Mouse (Mus musculus): ENCODE data around the gene Sh2d3c. TPM values are rescaled to one million over a fixed set of nuclear protein-coding genes. Genes with fewer than 3 reads are reported as not detected.

Gene Sh2d3c
- polyA plus RNA-seq, 1 experiment from 2014 or later, result 27.4 TPM

DNA sequence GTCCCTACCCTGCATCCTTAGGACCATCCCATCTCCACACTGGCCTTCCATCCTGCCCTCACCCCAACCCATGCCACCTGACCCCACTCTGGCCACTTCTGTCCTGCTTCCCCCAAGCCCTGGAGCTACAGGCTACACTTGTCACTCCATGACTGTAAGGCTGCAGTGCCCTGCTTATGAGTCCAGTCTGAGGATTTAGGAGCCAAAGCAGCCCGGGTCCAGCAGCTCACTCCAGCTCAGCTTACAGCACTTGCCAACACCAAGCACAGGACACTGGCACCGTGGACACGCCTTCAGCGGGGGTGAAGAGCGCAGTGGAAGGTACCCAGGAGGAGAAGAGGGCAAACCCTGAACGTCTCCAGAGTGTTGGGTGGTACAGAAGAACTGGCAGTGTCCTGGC lies 13.9 kb upstream of the Sh2d3c start:
- no peak for ATAC-seq (ENCODE audit: insufficient read depth, low FRiP score)
- Histone ChIP-seq H3K27me3 (ENCODE audit: control insufficient read depth, insufficient read depth, low read length) (no peaks in the 10 kb centered on the region), H3K4me2 (ENCODE audit: low read depth, low read length) (no peak overlapping the region), H3K27ac (ENCODE audit: low read length) (no peak overlapping the region), H3K9ac (ENCODE audit: low read length) (no peak overlapping the region), H3K4me3 (replicated peaks; ENCODE audit: low read length) (no peak overlapping the region), H3K36me3 (ENCODE audit: control insufficient read depth, insufficient read depth, low read length) (peaks cover 21% of the 10 kb centered on the region), H3K4me1 (ENCODE audit: control insufficient read depth, insufficient read depth, low read length) (peaks cover 9% of the 10 kb centered on the region), H3K9me3 (replicated peaks; ENCODE audit: control insufficient read depth, low read length) (no peaks in the 10 kb centered on the region)
- 92% methylated on average over 6 of the region's 6 CpGs for WGBS

- peaks cover 20% of the 10 kb centered on the region for H3K36me3 ChIP-seq (ENCODE audit: control insufficient read depth, insufficient read depth, low read length)
- no peak overlapping the region for H3K4me2 ChIP-seq (ENCODE audit: low read depth, low read length)
- no peak overlapping the region for H3K9ac ChIP-seq (ENCODE audit: low read length)
- WGBS, result 34% methylated on average over 3 of the region's 3 CpGs
- ATAC-seq (ENCODE audit: insufficient read depth, low FRiP score), result no peak
- H3K4me3 ChIP-seq (replicated peaks; ENCODE audit: low read length), result no peak overlapping the region
- no peaks in the 10 kb centered on the region for H3K27me3 ChIP-seq (ENCODE audit: control insufficient read depth, insufficient read depth, low read length)
- H3K9me3 ChIP-seq (replicated peaks; ENCODE audit: control insufficient read depth, low read length), result no peaks in the 10 kb centered on the region
- peaks cover 10% of the 10 kb centered on the region for H3K4me1 ChIP-seq (ENCODE audit: control insufficient read depth, insufficient read depth, low read length)
- H3K27ac ChIP-seq (ENCODE audit: low read length), result no peak overlapping the region
These were observed 12.2 kb upstream of the Sh2d3c start for GRCm38 (mm10) chr2:32708643-32709042.

DNA sequence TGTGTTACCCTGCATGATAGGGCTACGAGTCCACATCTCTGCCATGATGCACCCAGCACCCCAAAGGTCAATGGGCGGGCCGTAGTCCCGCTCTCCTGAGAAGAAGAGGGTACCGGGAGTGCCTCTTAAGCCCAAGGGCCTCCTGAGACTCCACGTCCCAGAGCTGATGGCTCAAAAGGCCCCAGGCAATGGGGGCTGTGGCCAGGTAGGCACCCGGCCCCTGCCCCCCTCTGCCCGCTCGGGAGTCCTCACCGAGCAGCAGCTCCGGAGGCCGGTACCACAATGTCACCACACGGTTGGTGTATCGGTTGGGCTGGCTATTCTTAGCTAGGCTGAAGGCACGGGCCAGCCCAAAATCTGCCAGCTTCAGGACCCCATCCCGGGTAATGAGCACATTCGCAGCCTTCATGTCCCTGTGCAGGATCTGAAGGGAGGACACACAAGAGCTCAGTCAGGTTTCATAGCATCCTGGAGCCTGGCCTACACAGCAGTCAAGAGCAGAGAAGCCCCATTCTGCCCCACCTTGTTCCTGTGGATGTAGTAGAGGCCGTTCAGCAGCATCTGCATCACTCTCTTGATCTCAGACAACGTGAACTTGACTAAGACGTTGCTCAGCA lies 11.2 kb upstream of the Sh2d3c start:
- H3K27ac ChIP-seq (ENCODE audit: low read length), result no peak overlapping the region
- no peak overlapping the region for H3K4me3 ChIP-seq (replicated peaks; ENCODE audit: low read length)
- H3K27me3 ChIP-seq (ENCODE audit: control insufficient read depth, insufficient read depth, low read length), result no peaks in the 10 kb centered on the region
- H3K4me2 ChIP-seq (ENCODE audit: low read depth, low read length), result no peak overlapping the region
- H3K9ac ChIP-seq (ENCODE audit: low read length), result no peak overlapping the region
- H3K36me3 ChIP-seq (ENCODE audit: control insufficient read depth, insufficient read depth, low read length), result peaks cover 18% of the 10 kb centered on the region
- ATAC-seq (ENCODE audit: insufficient read depth, low FRiP score), result no peak
- peaks cover 20% of the 10 kb centered on the region for H3K4me1 ChIP-seq (ENCODE audit: control insufficient read depth, insufficient read depth, low read length)
- H3K9me3 ChIP-seq (replicated peaks; ENCODE audit: control insufficient read depth, low read length), result no peaks in the 10 kb centered on the region
- WGBS, result 90% methylated on average over 20 of the region's 20 CpGs

DNA sequence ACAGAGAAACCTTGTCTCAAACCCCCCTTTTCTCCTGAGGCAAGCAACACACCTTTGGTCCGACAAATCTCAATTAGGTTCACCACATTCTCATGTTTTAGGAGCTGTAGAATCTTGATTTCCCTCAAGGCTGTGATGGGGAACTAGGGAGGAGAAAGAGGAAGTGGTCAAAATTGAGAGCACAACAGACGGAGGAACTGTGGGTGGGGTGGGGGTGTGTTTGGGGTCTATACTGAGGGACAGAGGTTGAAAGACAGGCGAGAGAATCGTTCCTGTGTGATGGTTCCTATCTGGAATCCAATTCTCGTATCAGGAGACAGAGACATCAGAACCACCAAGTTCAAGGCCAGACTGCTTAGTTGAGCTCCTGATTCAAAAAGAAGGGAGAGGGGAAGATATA lies 10.4 kb upstream of the Sh2d3c start:
- peaks cover 18% of the 10 kb centered on the region for H3K36me3 ChIP-seq (ENCODE audit: control insufficient read depth, insufficient read depth, low read length)
- no peak for ATAC-seq (ENCODE audit: insufficient read depth, low FRiP score)
- no peaks in the 10 kb centered on the region for H3K9me3 ChIP-seq (replicated peaks; ENCODE audit: control insufficient read depth, low read length)
- no peak overlapping the region for H3K27ac ChIP-seq (ENCODE audit: low read length)
- no peak overlapping the region for H3K4me3 ChIP-seq (replicated peaks; ENCODE audit: low read length)
- no peak overlapping the region for H3K4me2 ChIP-seq (ENCODE audit: low read depth, low read length)
- H3K27me3 ChIP-seq (ENCODE audit: control insufficient read depth, insufficient read depth, low read length), result no peaks in the 10 kb centered on the region
- H3K4me1 ChIP-seq (ENCODE audit: control insufficient read depth, insufficient read depth, low read length), result peaks cover 21% of the 10 kb centered on the region
- H3K9ac ChIP-seq (ENCODE audit: low read length), result no peak overlapping the region
- WGBS, result 83% methylated on average over 5 of the region's 5 CpGs

- peaks cover 11% of the 10 kb centered on the region for H3K36me3 ChIP-seq (ENCODE audit: control insufficient read depth, insufficient read depth, low read length)
- H3K4me1 ChIP-seq (ENCODE audit: control insufficient read depth, insufficient read depth, low read length), result peaks cover 21% of the 10 kb centered on the region
- H3K27me3 ChIP-seq (ENCODE audit: control insufficient read depth, insufficient read depth, low read length), result no peaks in the 10 kb centered on the region
- peak overlapping the region; percentile 94 for H3K4me3 ChIP-seq (replicated peaks; ENCODE audit: low read length)
- peak overlapping the region; percentile 82 for H3K4me2 ChIP-seq (ENCODE audit: low read depth, low read length)
- ATAC-seq (ENCODE audit: insufficient read depth, low FRiP score), result no peak
- peak overlapping the region; percentile 89 for H3K9ac ChIP-seq (ENCODE audit: low read length)
- H3K27ac ChIP-seq (ENCODE audit: low read length), result peak overlapping the region; percentile 97
- no peaks in the 10 kb centered on the region for H3K9me3 ChIP-seq (replicated peaks; ENCODE audit: control insufficient read depth, low read length)
- 23% methylated on average over 9 of the region's 9 CpGs for WGBS
These were observed 9.4 kb upstream of the Sh2d3c start for GRCm38 (mm10) chr2:32711301-32712056.

- WGBS, result under 1% methylated on average over 41 of the region's 41 CpGs
These were observed 8.7 kb upstream of the Sh2d3c start for GRCm38 (mm10) chr2:32712108-32712551.

DNA sequence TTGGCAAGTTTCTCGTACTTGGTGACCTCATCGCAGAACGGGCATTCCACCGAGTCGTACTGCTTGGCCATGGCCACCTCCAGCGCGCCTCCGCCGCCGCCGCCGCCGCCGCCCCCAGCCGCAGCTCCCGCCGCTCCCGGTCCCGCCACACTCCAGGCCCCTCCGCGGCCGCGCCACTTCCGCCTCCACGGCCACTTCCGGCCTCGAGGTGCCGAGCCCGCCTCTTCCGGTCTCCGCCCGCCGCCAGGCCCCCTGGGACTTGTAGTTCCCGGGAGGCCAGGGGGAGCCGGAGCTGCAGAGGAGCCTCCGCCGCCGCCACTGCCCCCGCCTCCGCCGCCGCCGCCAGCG lies 8.3 kb upstream of the Sh2d3c start:
- Histone ChIP-seq H3K36me3 (ENCODE audit: control insufficient read depth, insufficient read depth, low read length) (peaks cover 5% of the 10 kb centered on the region; the same call in 1 of the 2 replicates), H3K9me3 (replicated peaks; ENCODE audit: control insufficient read depth, low read length) (no peaks in the 10 kb centered on the region), H3K4me3 (replicated peaks; ENCODE audit: low read length) (peak overlapping the region; percentile 94), H3K27ac (ENCODE audit: low read length) (peak overlapping the region; percentile 97), H3K4me2 (ENCODE audit: low read depth, low read length) (peak overlapping the region; percentile 56), H3K27me3 (ENCODE audit: control insufficient read depth, insufficient read depth, low read length) (no peaks in the 10 kb centered on the region), H3K9ac (ENCODE audit: low read length) (peak overlapping the region; percentile 89), H3K4me1 (ENCODE audit: control insufficient read depth, insufficient read depth, low read length) (peaks cover 21% of the 10 kb centered on the region)
- WGBS, result under 1% methylated on average over 39 of the region's 44 CpGs
- peak; percentile 90 for ATAC-seq (ENCODE audit: insufficient read depth, low FRiP score)

More at GRCm38 (mm10) chr2:32712108-32712551, 8.7 kb upstream of the Sh2d3c start:
- H3K27me3 ChIP-seq (ENCODE audit: control insufficient read depth, insufficient read depth, low read length), result no peaks in the 10 kb centered on the region
- peak overlapping the region; percentile 94 for H3K4me3 ChIP-seq (replicated peaks; ENCODE audit: low read length)
- H3K4me1 ChIP-seq (ENCODE audit: control insufficient read depth, insufficient read depth, low read length), result peaks cover 21% of the 10 kb centered on the region
- peak overlapping the region; percentile 82 for H3K4me2 ChIP-seq (ENCODE audit: low read depth, low read length)
- peaks cover 6% of the 10 kb centered on the region for H3K36me3 ChIP-seq (ENCODE audit: control insufficient read depth, insufficient read depth, low read length)
- H3K9me3 ChIP-seq (replicated peaks; ENCODE audit: control insufficient read depth, low read length), result no peaks in the 10 kb centered on the region
- ATAC-seq (ENCODE audit: insufficient read depth, low FRiP score), result peak; percentile 49
- H3K9ac ChIP-seq (ENCODE audit: low read length), result peak overlapping the region; percentile 89
- H3K27ac ChIP-seq (ENCODE audit: low read length), result peak overlapping the region; percentile 97

DNA sequence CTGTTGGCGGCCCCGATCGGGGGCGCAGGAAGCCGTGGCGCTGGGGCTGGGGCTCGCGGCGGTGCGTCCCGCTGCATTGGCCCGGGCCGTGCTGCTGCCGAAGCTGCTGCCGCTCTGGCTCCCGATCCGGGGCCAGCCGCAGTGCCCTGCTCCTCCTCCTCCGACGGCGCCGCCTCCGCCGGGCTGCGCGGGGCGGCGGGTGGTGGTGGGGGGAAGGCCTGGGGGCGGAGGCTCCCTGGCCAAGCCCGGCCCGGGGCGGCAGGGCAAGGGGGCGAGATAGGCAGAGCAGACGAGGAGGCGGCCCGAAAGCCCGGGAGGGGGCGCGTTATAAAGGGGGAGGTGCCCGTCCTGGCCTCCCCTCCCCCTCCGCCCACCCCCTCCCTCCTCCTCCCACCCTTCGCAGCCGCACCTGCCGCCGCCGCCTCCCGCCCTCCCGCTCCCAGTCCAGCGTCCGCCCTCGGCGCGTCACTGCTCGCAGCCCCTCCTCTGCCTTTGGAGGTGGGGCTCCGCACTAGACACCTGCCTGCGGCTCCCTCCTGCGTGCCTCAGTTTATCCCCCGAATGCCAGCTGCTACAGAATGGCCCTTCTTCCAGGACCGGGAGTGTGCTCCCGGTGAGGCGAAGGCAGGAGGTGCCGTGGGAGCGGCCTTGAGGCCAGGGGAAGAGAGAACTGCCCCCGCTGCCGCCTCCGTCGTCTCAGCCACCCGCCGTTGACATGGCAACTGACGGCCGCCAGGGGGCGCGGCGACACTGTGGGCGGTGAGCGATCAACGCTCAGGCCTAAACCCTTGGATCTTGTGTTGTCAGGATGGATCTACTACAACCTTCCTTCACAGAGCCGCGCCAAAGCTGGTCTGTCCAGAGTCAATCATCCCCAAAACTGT lies 7.7 kb upstream of the Sh2d3c start, which contains the start of gene Cdk9:
Gene Cdk9 (minus strand): TSS at position 143 of the 884 bp plus-strand sequence.
- H3K4me2 ChIP-seq (ENCODE audit: low read depth, low read length), result peak within 1 kb of the TSS; percentile 82
- H3K4me3 ChIP-seq (replicated peaks; ENCODE audit: low read length), result peak within 1 kb of the TSS; percentile 94
- no peaks in the 10 kb centered on the region for H3K27me3 ChIP-seq (ENCODE audit: control insufficient read depth, insufficient read depth, low read length)
- peaks cover 21% of the 10 kb centered on the region for H3K4me1 ChIP-seq (ENCODE audit: control insufficient read depth, insufficient read depth, low read length)
- peak within 1 kb of the TSS; percentile 97 for H3K27ac ChIP-seq (ENCODE audit: low read length)
- under 1% methylated on average over 49 of the region's 79 CpGs for WGBS
- peak; percentile 88 for ATAC-seq (ENCODE audit: insufficient read depth, low FRiP score)
- H3K36me3 ChIP-seq (ENCODE audit: control insufficient read depth, insufficient read depth, low read length), result peaks cover 5% of the 10 kb centered on the region; the same call in 1 of the 2 replicates
- peak within 1 kb of the TSS; percentile 89 for H3K9ac ChIP-seq (ENCODE audit: low read length)
- no peaks in the 10 kb centered on the region for H3K9me3 ChIP-seq (replicated peaks; ENCODE audit: control insufficient read depth, low read length)
